Mouse (Mus musculus): ENCODE measurements around the gene Prr3.
"Not testable (repeated sequence)": the region's sequence is repeated elsewhere in the genome, so short reads cannot be mapped to it uniquely, and the experiment has no call there.

Prr3 gene

DNA sequence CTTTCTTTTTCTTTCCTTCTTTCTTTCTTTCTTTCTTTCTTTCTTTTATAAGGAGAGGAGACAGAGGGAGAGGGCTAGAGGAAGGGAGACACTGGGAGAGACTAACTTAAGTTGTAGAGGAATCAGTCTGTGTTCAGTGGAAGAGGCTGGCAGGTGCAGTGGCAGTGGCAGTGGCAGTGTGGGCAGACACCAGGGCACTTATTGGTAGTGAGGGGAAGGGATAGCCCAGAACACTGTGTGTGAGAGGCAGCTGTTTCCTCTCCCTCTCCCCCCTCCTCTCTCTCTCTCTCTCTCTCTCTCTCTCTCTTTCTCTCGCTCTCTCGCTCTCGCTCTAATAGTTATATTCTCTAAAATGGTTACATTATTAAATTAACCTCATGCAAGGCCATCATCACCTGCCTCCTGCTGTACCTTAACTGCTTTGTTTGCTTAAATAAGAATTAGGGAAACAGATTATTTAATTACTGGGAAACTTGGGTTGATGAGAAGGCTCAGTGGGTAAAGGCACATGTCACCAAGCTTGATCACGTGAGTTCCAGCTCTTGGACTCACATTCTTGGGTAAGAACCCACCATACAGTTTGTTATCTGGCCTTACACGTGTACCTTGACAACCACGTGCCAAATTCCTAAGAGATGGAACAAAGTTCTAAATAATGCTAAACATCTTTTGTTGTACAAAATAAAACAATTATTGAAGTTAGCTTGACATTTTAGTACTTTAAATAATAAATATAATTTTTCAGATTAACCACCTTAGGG is 18.7 kb upstream of the Prr3 start:
- peak; percentile 65 for DNase-seq (ENCODE audit: low read depth)

DNA sequence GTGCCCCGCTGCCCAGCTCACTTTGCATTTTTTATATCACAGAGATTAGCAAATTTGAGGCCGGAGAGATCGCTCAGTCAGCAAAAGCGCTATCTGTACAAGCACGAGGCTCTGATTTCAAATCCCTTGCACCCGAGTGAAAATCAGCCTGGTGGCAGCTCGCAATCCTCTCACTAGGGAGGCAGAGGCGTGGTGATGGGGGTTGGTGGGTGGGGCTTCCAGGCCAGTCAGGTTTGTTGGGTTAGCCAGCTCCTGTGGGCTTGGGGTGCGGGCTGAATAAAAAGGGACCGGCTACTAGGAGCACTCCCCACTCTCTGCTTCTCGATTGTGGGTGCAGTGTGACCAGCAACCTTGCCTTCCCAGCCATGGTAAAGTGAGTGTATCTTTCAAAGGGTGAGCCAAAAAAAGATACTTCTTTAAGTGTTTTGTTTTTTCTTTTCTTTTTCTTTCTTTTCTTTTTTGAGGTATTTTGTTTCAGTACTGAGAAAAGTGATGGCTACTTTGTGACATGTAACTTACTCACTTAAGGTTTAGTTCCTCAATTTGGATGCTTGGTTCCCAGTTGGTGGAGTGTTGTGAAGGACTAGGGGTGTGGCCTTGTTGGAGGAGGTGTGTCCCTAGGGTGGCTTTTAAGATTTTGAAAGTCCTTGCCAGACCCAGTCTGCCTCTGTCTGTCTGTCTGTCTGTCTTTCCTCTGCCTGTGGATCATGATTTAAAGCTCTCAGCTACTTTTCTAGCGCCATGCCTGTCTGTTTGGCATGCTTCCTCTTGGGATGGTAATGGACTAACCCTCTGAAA is 17.9 kb upstream of the Prr3 start:
- DNase-seq (ENCODE audit: low read depth), result peak; percentile 87

DNA sequence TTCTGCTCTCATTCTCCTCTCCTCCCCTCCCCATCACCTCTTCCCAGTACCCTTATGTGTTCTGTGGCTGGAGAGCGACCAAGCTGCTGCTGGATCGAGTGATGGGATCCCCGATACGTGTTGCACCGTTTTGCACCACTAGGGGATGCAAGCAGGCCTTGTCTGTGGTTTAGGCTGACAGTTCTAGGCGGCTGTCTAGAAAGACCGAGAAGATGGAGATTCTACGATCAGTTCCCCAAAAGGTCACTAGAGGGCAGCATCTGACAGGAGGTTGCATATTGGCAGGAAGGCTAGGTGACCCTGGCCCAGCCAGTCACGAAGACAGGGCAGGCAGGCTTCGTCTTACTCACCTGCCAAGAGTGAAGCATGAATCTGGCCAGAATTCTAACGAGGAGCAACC is 16.9 kb upstream of the Prr3 start:
- peak; percentile 99 for DNase-seq (ENCODE audit: low read depth)

DNA sequence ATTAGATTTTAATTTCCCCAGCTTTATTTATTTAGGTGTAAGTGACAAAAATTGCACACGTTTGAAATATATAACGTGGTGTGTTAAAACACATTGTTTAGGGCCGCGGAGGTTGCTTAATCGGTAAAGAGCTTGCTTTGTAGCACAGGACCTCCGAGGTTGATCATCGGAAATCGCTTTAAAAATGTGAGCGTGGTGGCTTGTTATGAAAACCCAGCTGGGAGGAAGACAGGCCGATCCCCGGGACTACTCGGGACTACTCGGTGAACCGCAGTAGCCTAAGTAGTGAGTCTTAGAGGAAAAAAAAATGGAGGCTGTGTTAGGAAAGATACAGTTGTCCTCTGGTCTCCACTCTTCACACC is 14.8 kb upstream of the Prr3 start:
- DNase-seq (ENCODE audit: low read depth), result peak; percentile 54

DNA sequence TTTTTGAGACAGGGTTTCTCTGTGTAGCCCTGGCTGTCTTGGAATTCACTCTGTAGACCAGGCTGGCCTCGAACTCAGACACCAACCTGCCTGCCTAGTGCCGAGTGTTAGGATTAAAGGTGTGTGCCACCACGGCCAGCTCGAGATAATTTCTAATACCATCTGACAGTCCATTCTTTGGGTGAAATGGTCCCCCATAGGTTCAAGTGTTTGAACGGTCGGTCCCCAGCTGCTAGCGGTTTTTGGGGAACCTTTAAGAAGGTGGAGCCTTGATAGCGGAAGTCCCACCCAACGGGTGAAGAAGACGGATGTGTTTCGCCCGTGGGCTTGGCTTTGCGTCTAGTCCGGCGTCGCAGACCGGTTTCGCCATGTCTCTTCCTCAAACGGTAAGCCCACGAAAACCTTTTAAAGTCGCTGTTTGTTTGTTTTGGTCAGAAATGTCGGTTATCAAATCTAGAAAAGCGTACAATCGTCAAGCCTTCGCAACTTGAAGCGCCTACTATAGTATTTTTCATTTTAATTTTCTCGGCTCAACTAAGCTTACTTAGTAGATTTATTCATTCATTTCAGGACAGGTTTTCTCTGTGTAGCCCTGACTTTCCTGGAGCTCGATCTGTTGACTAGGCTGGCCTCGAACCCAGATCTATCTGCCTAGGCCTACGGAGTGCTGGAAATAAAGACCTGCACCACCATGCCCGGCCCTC is 14.3 kb upstream of the Prr3 start:
- peak; percentile 91 for DNase-seq (ENCODE audit: low read depth)

DNA sequence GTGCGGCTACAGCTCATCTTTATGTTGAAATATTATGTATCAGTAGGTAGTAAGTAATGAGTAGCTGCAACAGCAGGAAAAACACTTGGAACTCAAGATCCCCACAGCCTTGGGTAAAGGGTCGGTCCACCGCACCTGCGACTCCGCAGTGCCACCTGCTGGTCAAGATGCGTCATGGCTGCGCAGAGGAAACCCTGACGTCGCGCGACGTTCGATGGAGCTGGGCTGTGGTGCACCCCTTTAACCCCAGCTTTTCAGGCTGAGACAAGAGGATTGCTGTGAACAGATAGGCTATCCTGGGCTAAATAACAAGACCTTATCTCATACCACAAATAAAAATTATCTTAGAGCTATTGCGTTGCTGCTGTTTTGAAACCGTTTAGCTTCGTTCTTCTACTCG is 13.6 kb upstream of the Prr3 start:
- peak; percentile 94 for DNase-seq (ENCODE audit: low read depth)

DNA sequence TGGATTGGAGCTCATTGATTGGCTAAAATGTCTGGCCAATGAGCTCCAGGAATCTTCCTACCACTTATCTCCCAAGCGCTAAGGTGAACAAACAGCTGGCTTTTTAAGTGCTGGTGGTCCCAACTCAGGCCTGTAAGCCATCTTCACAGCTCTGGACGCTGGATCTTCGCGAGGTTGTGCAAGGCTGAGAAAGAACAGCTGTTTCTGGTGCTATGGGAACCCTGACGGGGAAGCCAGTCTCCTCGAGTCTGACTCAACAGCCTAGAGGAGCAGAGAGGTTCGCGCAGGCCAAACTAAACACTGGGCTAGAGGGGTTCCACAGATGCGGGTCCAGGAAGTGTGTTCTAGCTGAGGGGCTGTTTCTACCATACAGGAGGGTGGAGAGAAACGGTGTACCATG is 11.7 kb upstream of the Prr3 start:
- DNase-seq (ENCODE audit: low read depth), result no peak

DNA sequence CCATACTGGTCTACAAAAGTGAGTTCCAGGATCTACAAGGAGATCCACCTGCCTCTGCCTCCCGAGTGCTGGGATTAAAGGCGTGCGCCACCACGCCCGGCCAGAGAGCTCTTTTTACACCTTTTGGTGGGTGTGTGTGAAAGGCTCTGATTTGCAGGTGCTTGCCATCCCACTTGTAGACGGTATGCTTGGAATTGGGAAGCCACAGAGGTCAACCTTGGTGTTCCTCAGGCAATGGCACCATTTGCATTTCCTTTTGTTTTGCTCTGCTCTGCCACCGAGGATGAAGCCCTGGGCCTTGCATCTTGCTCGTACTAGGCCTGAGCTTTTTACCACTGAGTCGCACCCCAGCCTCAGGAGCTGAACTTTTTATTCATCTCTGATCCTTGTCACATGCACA is 1.7 kb upstream of the Prr3 start:
- no peak for DNase-seq (ENCODE audit: low read depth)

DNA sequence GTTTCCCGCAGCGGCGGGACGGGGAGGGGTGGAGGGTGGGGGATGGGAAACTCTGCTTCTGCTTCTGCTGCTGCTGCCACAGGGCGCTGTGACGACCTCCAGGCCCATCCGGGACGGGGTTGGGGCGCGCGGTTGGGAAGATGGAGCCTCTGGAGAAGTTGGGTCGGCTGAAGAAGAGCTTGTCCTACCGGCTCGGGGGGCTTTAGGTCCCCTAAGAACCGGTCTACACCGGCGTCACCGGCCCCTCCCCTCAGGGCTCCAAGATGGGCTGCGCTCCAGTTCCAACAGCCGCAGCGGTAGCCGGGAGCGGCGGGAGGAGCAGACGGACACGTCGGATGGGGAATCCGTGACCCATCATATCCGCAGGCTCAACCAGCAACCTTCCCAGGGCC is 323 bp upstream of the Prr3 start:
- DNase-seq (ENCODE audit: low read depth), result no peak

DNA sequence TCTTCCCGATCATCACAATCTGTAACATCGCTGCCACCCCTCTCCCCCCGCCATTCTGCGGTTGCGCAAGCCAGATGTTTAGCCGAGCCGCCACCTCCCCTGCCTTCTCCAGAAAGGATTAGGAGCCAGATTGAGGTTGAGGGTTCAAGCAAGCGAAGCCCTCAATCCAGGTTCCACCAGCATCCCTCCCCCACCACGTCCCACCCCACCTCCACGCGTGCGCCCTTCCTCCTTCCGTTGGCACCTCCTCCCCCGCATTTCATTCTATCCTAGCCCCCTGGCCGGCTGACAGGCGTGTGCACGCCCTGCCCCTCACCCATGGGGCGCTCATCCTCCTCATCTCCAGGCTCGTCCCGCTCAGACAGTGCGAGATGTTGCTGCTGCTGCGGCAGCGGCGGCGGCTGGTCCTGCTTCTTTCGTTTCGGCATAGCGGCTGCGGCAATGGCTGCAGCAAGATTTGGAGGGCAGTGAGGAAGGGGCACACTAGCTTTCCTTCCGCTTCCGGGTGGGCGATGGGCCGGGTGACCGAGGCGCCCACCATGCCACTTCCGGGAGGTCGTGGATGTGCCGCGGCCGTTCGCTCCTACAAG is 1.1 kb downstream of the Prr3 start:
- no peak for DNase-seq (ENCODE audit: low read depth)

DNA sequence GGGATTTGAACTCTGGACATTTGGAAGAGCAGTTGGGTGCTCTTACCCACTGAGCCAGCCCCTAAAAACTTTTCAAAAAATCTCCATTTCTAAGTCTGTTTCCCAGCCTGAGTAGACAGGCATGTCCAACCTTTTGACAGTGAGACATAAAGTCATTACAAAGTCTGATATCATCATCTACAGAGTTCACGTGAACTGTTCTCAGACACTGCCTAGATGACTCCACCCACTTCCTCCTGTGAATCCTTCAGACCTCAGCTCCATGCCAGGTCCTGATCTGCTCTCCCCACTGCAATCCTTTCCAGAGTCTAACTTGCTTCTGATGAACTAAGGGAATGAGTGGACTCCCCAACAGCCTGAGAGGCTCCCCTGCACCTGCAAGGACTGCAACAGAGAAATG is 7.9 kb downstream of the Prr3 start:
- peak; percentile 67 for DNase-seq (ENCODE audit: low read depth)

DNA sequence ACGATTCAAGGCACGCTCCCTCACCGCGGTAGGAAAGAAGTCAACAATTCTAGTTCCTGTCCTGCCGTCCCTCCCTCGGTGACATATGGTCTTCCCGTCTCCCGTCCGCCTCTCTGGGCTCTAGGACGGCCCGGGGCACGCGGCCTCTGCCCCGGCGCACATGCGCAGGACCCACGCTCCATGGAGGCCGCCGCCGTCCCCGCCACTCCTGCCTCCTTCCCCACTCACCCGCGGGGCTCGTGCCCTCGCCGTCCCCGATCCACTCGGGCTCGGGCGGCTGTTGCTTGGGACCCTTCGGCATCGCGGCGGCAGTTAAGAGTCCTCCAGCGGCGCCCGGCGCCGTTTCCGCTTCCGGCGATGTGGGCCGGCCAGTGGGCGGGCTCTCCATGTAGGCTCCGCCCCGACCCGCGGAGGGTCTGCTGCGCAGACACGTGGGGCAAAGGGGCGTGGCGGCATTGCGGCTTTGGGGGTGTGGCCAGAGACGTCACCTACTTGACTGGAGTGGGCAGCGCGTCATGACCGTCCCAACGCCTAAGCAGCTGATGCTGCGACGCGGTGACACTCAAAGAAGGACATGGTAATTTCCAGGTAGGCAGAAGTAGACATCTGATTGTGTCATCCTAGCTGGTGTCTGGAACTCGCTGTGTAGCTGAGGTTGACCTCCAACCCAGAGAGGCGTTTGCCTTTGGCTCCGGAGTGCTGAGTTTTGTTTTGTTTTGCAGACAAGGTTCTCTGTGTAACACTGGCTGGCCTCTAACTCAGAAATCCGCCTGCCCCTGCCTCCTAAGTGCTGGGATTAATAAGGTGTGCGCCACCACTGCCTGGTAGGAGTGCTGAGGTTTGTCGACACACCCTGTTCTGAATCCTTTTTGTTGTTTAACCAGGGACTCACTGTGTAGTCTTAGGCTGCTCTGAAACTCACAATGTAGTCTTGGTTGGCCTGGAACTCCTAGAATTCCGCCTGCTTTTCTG is 10.3 kb downstream of the Prr3 start, which contains the start of gene Abcf1:
Abcf1 (minus strand) TSS at position 344 of the 972 bp plus-strand sequence.
- DNase-seq (ENCODE audit: low read depth), result peak; percentile 99

DNA sequence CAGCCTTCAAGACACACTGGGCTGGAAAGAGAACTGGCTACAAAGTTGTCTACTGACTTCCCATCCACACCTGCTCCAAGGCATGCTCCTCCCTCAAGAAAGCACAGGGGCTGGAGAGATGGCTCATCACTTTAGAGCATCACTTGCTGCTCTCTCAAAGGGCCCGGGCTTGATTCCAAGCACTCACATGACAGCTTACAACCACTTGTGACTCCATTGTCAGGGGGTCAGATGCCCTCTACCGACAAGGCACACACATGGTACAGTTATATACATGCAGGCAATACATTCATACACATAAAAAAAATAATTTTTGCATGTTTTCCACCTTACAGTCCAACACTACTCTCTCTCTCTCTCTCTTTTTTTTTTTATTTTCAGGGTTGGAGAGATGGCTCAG is 12.4 kb downstream of the Prr3 start:
- no peak for DNase-seq (ENCODE audit: low read depth)

DNA sequence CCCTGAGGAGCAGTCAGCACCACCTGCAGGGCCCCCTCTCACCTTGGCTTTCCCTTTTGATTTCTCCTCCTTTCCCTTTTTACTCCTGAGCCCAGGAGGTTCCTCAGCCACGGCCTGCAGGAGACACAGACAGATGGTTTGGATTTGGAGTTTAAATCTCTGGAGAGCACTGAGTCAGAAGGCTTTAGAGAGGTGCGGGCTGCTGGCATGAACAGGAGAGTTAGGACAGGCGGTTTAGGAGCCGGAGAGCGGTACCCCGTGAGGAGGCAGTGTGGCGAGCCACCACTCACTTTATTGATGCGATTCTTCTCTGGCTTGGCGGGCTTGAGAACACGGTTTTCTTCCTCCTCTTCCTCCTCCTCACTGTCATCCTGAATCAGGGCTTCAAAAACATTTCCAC is 16.8 kb downstream of the Prr3 start:
- DNase-seq (ENCODE audit: low read depth), result no peak

DNA sequence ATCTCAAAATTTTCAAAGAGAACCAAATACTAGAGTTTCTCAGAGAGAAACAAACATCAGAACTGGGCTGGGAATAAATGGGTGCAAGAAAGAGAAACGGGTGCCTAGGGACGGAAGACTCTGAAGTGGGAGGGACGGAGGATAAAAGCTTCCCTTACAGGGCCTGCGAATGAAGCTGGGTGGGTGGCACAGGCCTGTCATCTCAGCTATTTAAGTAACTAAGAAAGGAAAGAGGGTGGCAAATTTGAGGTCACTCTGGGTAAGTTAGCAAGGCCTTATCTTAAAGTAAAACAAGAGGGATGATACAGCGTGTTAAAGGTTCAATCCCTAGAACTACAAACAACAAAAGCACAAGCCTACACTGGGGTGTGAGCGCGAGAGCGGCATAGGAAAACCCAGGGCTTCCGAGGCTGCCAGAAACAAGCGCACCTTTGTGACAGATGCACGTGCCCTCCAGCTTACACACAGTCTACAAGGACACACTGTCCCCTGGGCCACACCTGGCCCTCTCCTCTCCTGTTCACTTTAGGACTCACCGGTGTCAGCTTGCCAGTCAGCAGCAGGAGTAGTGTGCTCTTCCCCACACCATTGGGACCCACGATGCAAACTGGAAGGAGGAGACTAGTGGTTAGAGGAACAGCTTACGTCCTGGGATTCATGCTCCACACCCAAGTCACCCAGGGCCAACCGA is 21.4 kb downstream of the Prr3 start:
- no peak for DNase-seq (ENCODE audit: low read depth)

DNA sequence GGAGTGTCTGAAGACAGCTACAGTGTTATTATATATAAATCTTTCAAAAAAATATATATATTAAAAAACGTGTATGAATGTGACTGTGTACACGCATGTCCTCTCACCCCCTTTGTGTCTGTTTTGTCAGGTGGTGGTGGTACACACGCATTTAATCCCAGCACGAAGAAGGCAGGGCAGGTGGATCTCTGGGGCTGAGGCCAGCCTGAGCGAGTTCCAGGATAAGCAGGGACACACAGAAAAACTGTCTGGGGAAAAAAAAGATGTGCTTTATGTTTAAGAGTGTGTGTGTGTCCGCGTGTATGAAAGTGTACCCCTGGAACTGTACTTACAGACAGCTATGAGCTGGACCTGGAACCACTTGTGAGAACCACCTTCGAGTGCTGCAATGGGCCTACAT is 25.4 kb downstream of the Prr3 start:
- DNase-seq (ENCODE audit: low read depth), result no peak

DNA sequence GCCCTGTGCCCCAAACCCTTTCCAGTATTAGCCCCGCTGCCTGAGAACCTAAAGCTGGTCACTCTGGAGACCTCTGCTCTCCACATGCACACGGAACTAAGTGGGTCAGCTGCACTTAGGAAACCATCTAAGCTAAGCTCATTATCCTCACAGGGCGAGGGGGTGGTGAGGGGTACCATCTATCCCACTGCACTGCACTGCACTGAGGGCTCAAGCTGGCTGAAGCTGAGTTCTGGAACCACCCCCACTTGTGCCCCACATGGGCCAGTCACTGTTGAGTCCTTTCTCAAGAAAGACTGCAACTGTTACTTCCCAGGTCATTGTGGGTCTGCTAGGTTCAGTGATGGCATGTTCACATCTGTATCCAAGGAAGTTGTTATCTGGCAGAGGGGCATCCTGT is 27.5 kb downstream of the Prr3 start:
- not testable (repeated sequence) for DNase-seq (ENCODE audit: low read depth)

DNA sequence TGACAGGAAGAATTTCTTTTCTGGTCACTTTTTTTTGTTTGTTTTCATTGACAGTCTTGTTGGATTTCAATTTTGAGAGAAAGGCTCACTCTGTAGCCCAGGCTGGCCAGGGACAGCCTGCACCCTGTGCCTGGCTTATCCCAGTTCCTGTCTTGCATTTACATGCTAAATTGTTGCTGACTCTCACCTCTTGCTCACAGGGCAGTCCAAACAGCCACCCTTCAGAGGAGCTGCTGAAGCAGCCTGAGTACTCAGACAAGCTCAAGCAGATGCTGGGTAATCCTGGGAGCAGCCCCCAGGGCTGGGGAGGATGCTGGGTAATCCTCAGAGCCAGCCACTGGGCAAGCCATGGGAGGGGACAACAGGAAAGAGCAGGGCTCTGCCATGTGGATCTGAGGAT is 29.1 kb downstream of the Prr3 start:
- DNase-seq (ENCODE audit: low read depth), result not testable (repeated sequence)

DNA sequence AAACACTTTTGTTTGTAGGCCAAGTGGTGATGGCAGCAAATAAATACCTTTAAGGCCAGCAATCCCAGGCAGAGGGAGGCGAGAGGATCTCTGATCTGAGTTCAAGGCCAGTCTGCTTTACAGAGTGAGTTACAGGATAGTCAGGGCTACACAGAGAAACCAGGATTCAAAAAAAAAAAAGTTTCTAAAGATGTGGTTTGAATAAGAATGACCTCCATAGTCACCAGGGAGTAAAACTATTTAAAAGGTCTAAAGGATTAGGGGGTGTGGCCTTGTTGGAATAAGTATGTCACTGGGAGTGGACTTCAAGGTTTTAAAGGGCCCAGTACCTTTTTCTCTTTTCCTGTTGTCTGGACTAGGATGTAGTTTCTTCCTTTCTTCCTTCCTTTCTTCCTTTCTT is 40.1 kb downstream of the Prr3 start:
- no peak for DNase-seq (ENCODE audit: low read depth)

DNA sequence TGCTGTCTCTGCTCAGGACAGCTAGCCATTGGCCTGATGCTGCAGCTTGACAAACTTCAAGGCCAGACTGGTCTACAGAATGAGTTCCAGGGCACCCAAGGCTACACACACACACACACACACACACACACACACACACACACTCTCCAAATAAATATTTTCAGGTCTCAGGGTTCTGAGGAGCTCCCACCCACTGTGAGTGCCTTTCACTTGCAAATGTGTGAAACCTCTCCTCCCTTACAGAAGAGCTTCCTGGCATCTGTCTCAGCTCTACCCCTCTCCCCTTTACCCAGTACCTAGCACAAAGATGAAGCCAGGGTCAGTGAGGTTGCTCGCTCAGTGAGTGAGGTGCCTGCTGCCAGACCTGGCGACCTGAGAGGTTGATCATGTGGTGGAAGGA is 40.9 kb downstream of the Prr3 start:
- DNase-seq (ENCODE audit: low read depth), result no peak

All from induced T-regulatory cell, adult 2 months (primary cell).